Mouse (Mus musculus) C2C12 (cell line): ENCODE results near the gene Eps8l1. TPM values are rescaled to one million over a fixed set of nuclear protein-coding genes. Genes with fewer than 3 reads are reported as not detected.

Source experiments
- H3K27me3 ChIP-seq: one replicate; pipeline ENCODE4 v1.6.1; 2011; ENCODE audit not compliant: control insufficient read depth, insufficient read depth, insufficient read length
- H3K36me3 ChIP-seq: one replicate; pipeline ENCODE4 v1.6.1; 2011; ENCODE audit not compliant: control insufficient read depth, insufficient read depth
- H3K4me3 ChIP-seq: one replicate; pipeline ENCODE4 v1.5.1; 2011; ENCODE audit warnings: mild to moderate bottlenecking, control low read depth; ENCODE audit not compliant: poor library complexity, insufficient read depth, severe bottlenecking
- H3K79me2 ChIP-seq: one replicate; pipeline ENCODE4 v1.6.1; 2011; ENCODE audit not compliant: control insufficient read depth, insufficient read depth
- H3K79me3 ChIP-seq: one replicate; pipeline ENCODE4 v1.6.1; 2011; ENCODE audit warnings: low read depth, control low read depth
- H3ac ChIP-seq: one replicate; pipeline ENCODE3; 2011; ENCODE audit warnings: low read depth; ENCODE audit not compliant: control insufficient read depth, insufficient read length
- CEBPB ChIP-seq: IDR thresholded peaks from one replicate; pipeline ENCODE4 v1.6.1; 2011; ENCODE audit warnings: low read depth, mild to moderate bottlenecking, control low read depth, moderate library complexity
- CTCF ChIP-seq: IDR thresholded peaks from one replicate; pipeline ENCODE4 v1.5.1; 2011; ENCODE audit not compliant: control insufficient read depth, insufficient read depth, insufficient read length
- FOSL1 ChIP-seq: IDR thresholded peaks from one replicate; pipeline ENCODE4 v1.8.0; 2011; ENCODE audit warnings: mild to moderate bottlenecking, low read length; ENCODE audit not compliant: poor library complexity, insufficient read depth, severe bottlenecking
- MAX ChIP-seq: IDR thresholded peaks from one replicate; pipeline ENCODE4 v1.6.1; 2011; ENCODE audit warnings: mild to moderate bottlenecking, control low read depth
- MYOD1 ChIP-seq: IDR thresholded peaks from one replicate; pipeline ENCODE4 v1.6.1; 2011; ENCODE audit warnings: low read depth; ENCODE audit not compliant: control insufficient read depth, insufficient read length
- MYOG ChIP-seq: IDR thresholded peaks from one replicate; pipeline ENCODE4 v1.6.1; 2011; ENCODE audit not compliant: control insufficient read depth, insufficient read length; ENCODE audit errors: extremely low read depth
- USF1 ChIP-seq: IDR thresholded peaks from one replicate; pipeline ENCODE4 v1.6.1; 2011; ENCODE audit warnings: low read depth, mild to moderate bottlenecking, control low read depth, moderate library complexity
- polyA plus RNA-seq: library from polyadenylated mRNA; unstranded; fragments of >200 nt; fragmentation: generic; extraction: Trizol; gene quantifications from one replicate; pipeline ENCODE4 v1.2.1, GENCODE M21; 2012; ENCODE audit warnings: missing spikeins

Eps8l1 gene
- polyA plus RNA-seq, 1 experiment = 0.28 TPM

- Histone ChIP-seq H3K36me3 (peaks cover 16% of the 10 kb centered on the region), H3K27me3 (peaks cover 9% of the 10 kb centered on the region), H3K79me3 (peaks cover 14% of the 10 kb centered on the region), H3K79me2 (peaks cover 20% of the 10 kb centered on the region), H3ac (no peak overlapping the region), H3K4me3 (no peak overlapping the region)
- TF ChIP-seq MYOD1 (no peak), MYOG (no peak), MAX (no peak), CEBPB (no peak), FOSL1 (no peak), CTCF (no peak), USF1 (no peak)
Observed at GRCm38 (mm10) chr7:4447138-4447537, 13.3 kb upstream of the Eps8l1 start.

- H3K36me3 ChIP-seq = peaks cover 7% of the 10 kb centered on the region
- peaks cover 17% of the 10 kb centered on the region for H3K79me2 ChIP-seq
- H3K79me3 ChIP-seq = peaks cover 12% of the 10 kb centered on the region
- peaks cover 15% of the 10 kb centered on the region for H3K27me3 ChIP-seq
- TF ChIP-seq MYOD1 (no peak), MAX (no peak), MYOG (no peak), CTCF (no peak), CEBPB (no peak), USF1 (no peak), FOSL1 (no peak)
- no peak overlapping the region for H3ac ChIP-seq
- H3K4me3 ChIP-seq = no peak overlapping the region
Observed at GRCm38 (mm10) chr7:4448439-4448838, 12.0 kb upstream of the Eps8l1 start.

GRCm38 (mm10) chr7:4449211-4449610 lies 11.3 kb upstream of the Eps8l1 start:
- Histone ChIP-seq H3K27me3 (peaks cover 21% of the 10 kb centered on the region), H3K36me3 (no peaks in the 10 kb centered on the region), H3ac (no peak overlapping the region), H3K79me2 (peaks cover 9% of the 10 kb centered on the region), H3K4me3 (no peak overlapping the region), H3K79me3 (peaks cover 5% of the 10 kb centered on the region)
- TF ChIP-seq USF1 (no peak), CEBPB (no peak), MAX (no peak), MYOD1 (no peak), FOSL1 (no peak), CTCF (no peak), MYOG (no peak)

GRCm38 (mm10) chr7:4452644-4453043 lies 7.8 kb upstream of the Eps8l1 start:
- Histone ChIP-seq H3K79me3 (no peaks in the 10 kb centered on the region), H3K36me3 (no peaks in the 10 kb centered on the region), H3K4me3 (no peak overlapping the region), H3K27me3 (peaks cover 21% of the 10 kb centered on the region), H3K79me2 (no peaks in the 10 kb centered on the region), H3ac (no peak overlapping the region)
- TF ChIP-seq CTCF = no peak
- TF ChIP-seq USF1 = no peak

- H3K79me2 ChIP-seq = no peaks in the 10 kb centered on the region
- H3K4me3 ChIP-seq = no peak overlapping the region
- H3K79me3 ChIP-seq = no peaks in the 10 kb centered on the region
- H3K27me3 ChIP-seq = peaks cover 15% of the 10 kb centered on the region
- H3K36me3 ChIP-seq = no peaks in the 10 kb centered on the region
- TF ChIP-seq CEBPB (no peak), CTCF (no peak), FOSL1 (no peak), USF1 (no peak), MAX (no peak), MYOD1 (no peak), MYOG (no peak)
- no peak overlapping the region for H3ac ChIP-seq
Observed at GRCm38 (mm10) chr7:4464194-4464824, 3.8 kb downstream of the Eps8l1 start.

GRCm38 (mm10) chr7:4467801-4468200 lies 7.3 kb downstream of the Eps8l1 start:
- no peak for TF ChIP-seq MYOG
- TF ChIP-seq MAX = no peak

More at GRCm38 (mm10) chr7:4467801-4468200, 7.3 kb downstream of the Eps8l1 start:
- Histone ChIP-seq H3ac (no peak overlapping the region), H3K79me2 (no peaks in the 10 kb centered on the region), H3K4me3 (no peak overlapping the region), H3K79me3 (no peaks in the 10 kb centered on the region), H3K36me3 (no peaks in the 10 kb centered on the region), H3K27me3 (peaks cover 24% of the 10 kb centered on the region)
